Mouse (Mus musculus): ENCODE results near the gene Foxa2. TPM values are rescaled to one million over a fixed set of nuclear protein-coding genes. Genes with fewer than 3 reads are reported as not detected.

Foxa2 gene
- polyA plus RNA-seq, 1 experiment, result 0.49 TPM

DNA sequence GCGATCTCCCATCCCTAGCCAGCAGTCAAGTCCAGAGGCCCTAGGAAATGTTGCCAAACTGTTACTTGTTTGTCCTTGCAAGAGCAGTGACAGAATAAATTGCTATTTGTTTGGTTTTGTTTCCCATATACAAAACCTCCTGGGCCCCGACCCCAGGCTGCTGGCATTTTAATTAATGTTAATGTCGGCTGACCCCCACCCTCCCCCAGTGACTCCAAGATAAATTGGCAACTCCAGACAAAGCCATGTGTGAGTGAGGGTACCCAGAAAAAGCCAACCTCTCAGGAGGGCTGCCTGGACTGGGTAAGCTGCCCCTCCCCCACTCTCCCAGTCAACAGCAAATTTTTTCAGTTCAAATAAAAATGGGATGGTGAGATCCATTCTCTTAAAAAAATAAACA is 26.6 kb downstream of the Foxa2 start:
- Histone ChIP-seq H3K4me2 (ENCODE audit: low read depth) (no peak overlapping the region), H3K4me3 (no peak overlapping the region), H3K27me3 (ENCODE audit: control insufficient read depth, insufficient read depth, insufficient read length) (no peaks in the 10 kb centered on the region), H3ac (ENCODE audit: control insufficient read depth, insufficient read length) (no peak overlapping the region), H3K79me2 (ENCODE audit: control insufficient read depth, insufficient read depth) (no peaks in the 10 kb centered on the region), H3K36me3 (ENCODE audit: control insufficient read depth, insufficient read depth) (no peaks in the 10 kb centered on the region)
- TF ChIP-seq REST (IDR thresholded peaks at IDR 0.05; ENCODE audit: insufficient read depth, insufficient read length), result no peak
- no peak for TF ChIP-seq SRF (IDR thresholded peaks at IDR 0.05; ENCODE audit: control insufficient read depth, insufficient read length, low read depth)
- no peak for TF ChIP-seq MYOG (IDR thresholded peaks at IDR 0.05; ENCODE audit: control insufficient read depth in 1 of 3, insufficient read depth in 1 of 3, insufficient read length in 2 of 3, low read depth in 2 of 3)
- TF ChIP-seq MYOD1 (IDR thresholded peaks at IDR 0.05; ENCODE audit: control insufficient read depth in 1 of 3, insufficient read length in 2 of 3, low read depth in 2 of 3), result no peak
- TF ChIP-seq CEBPB (IDR thresholded peaks at IDR 0.05; ENCODE audit: insufficient read depth, poor library complexity, severe bottlenecking), result no peak
- no peak for TF ChIP-seq USF1 (IDR thresholded peaks at IDR 0.05; ENCODE audit: low read depth)
- no peak for TF ChIP-seq TCF12 (IDR thresholded peaks at IDR 0.05; ENCODE audit: insufficient read depth, poor library complexity, severe bottlenecking)
- TF ChIP-seq POLR2A (IDR thresholded peaks at IDR 0.05; ENCODE audit: insufficient read length, low read depth), result no peak
- TF ChIP-seq POLR2AphosphoS2 (IDR thresholded peaks at IDR 0.05; ENCODE audit: insufficient read length, low read depth), result no peak
- TF ChIP-seq TCF3 (IDR thresholded peaks at IDR 0.05; ENCODE audit: insufficient read length, low read depth), result no peak
- TF ChIP-seq MAX (IDR thresholded peaks at IDR 0.05; ENCODE audit: low read depth), result no peak
- TF ChIP-seq E2F4 (IDR thresholded peaks at IDR 0.05; ENCODE audit: insufficient read depth), result no peak

DNA sequence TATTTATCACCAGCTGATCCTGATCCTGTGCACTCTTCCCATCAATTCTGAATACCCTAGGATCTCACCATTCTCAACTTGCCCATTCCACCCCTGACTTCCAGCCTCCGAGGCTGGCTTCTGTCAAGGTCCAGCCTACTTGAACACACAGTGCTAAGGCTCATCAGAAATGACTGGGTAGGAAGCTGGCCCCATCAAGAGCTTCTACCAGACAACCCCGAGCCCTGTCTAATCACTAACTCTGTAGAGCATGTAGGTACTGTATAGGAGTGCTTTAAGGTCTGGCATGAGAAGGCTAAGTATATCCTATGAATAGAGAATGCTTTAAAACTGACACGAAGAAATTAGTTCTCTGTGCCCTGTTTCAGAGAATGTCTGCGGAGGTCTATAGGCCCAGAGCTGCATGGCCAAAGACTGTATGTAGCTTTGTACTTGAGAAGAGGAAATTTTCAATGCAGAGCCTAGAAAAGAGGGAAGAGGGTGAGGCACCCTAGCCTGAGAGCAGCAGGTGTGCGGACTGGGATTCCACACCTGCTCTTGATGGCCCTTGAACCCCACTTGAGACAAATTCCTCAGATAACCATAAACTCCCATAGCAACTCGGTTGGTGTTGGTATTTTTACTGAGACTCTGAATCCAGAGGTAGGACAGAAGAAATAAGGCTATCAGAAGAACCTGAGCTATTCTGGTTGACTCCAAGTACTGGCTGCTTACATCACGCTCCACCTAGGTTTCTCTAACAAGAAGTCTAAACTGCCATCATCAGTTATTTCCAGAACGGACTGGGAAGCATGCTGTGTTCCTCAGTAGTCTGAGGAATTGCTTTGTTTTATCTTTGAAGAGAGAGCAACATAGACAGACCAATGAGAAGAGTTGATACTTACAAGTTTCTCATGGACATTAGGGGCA is 28.7 kb downstream of the Foxa2 start:
- Histone ChIP-seq H3K4me3 (no peak overlapping the region), H3K4me2 (ENCODE audit: low read depth) (no peak overlapping the region), H3K36me3 (ENCODE audit: control insufficient read depth, insufficient read depth) (no peaks in the 10 kb centered on the region), H3ac (ENCODE audit: control insufficient read depth, insufficient read length) (no peak overlapping the region), H3K79me2 (ENCODE audit: control insufficient read depth, insufficient read depth) (no peaks in the 10 kb centered on the region), H3K27me3 (ENCODE audit: control insufficient read depth, insufficient read depth, insufficient read length) (no peaks in the 10 kb centered on the region)
- TF ChIP-seq MYOD1 (IDR thresholded peaks at IDR 0.05; ENCODE audit: control insufficient read depth in 1 of 3, insufficient read length in 2 of 3, low read depth in 2 of 3), result no peak
- TF ChIP-seq SRF (IDR thresholded peaks at IDR 0.05; ENCODE audit: control insufficient read depth, insufficient read length, low read depth), result no peak
- TF ChIP-seq TCF3 (IDR thresholded peaks at IDR 0.05; ENCODE audit: insufficient read length, low read depth), result no peak
- no peak for TF ChIP-seq POLR2AphosphoS2 (IDR thresholded peaks at IDR 0.05; ENCODE audit: insufficient read length, low read depth)
- no peak for TF ChIP-seq MAX (IDR thresholded peaks at IDR 0.05; ENCODE audit: low read depth)
- TF ChIP-seq TCF12 (IDR thresholded peaks at IDR 0.05; ENCODE audit: insufficient read depth, poor library complexity, severe bottlenecking), result no peak
- no peak for TF ChIP-seq POLR2A (IDR thresholded peaks at IDR 0.05; ENCODE audit: insufficient read length, low read depth)
- no peak for TF ChIP-seq USF1 (IDR thresholded peaks at IDR 0.05; ENCODE audit: low read depth)
- TF ChIP-seq CEBPB (IDR thresholded peaks at IDR 0.05; ENCODE audit: insufficient read depth, poor library complexity, severe bottlenecking), result no peak
- no peak for TF ChIP-seq REST (IDR thresholded peaks at IDR 0.05; ENCODE audit: insufficient read depth, insufficient read length)
- no peak for TF ChIP-seq MYOG (IDR thresholded peaks at IDR 0.05; ENCODE audit: control insufficient read depth in 1 of 3, insufficient read depth in 1 of 3, insufficient read length in 2 of 3, low read depth in 2 of 3)
- no peak for TF ChIP-seq E2F4 (IDR thresholded peaks at IDR 0.05; ENCODE audit: insufficient read depth)

DNA sequence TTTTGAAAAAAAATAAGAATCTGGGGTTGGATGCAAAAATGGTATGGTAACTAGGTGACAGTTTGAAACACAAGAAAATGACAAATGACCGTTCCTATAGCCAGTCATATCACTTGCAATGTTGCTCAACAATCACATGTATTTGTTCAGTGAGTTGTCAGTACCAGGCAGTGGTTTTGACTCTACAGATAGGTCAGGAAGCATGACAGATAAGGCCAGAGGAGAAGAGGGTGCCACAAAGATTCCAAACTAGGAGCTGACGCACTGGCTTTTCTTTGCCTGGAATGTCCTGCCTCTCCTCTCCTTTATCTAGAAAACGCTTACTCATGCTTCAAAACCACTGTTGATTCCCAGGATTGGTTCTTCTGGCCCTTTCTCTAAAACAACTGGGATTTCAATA is 33.4 kb downstream of the Foxa2 start:
- Histone ChIP-seq H3K27me3 (ENCODE audit: control insufficient read depth, insufficient read depth, insufficient read length) (no peaks in the 10 kb centered on the region), H3K36me3 (ENCODE audit: control insufficient read depth, insufficient read depth) (no peaks in the 10 kb centered on the region), H3K4me3 (no peak overlapping the region), H3K79me2 (ENCODE audit: control insufficient read depth, insufficient read depth) (no peaks in the 10 kb centered on the region), H3ac (ENCODE audit: control insufficient read depth, insufficient read length) (no peak overlapping the region), H3K4me2 (ENCODE audit: low read depth) (peak overlapping the region; percentile 49)
- no peak for TF ChIP-seq POLR2A (IDR thresholded peaks at IDR 0.05; ENCODE audit: insufficient read length, low read depth)
- TF ChIP-seq CEBPB (IDR thresholded peaks at IDR 0.05; ENCODE audit: insufficient read depth, poor library complexity, severe bottlenecking), result peak; percentile 47; the same call in 1 of the 2 replicates

DNA sequence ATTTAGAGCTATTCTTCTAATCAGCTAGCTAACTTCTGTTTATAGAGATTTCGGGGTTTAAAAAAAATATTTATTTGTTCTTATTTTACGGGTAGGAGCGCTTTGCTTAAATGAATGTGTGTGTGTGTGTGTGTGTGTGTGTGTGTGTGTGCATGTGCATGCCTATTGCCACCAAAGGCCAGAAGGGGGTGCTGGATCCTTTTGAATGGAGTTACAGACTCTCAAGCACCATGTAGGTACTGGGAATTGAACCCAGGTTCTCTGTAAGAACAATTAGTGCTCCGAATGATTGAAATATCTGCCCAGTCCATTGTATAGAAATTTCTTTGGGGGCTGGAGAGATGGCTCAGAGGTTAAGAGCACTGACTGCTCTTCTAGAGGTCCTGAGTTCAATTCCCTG is 37.7 kb downstream of the Foxa2 start:
- H3K27me3 ChIP-seq (ENCODE audit: control insufficient read depth, insufficient read depth, insufficient read length), result no peaks in the 10 kb centered on the region
- TF ChIP-seq REST (IDR thresholded peaks at IDR 0.05; ENCODE audit: insufficient read depth, insufficient read length) (no peak), SRF (IDR thresholded peaks at IDR 0.05; ENCODE audit: control insufficient read depth, insufficient read length, low read depth) (no peak), MYOG (IDR thresholded peaks at IDR 0.05; ENCODE audit: control insufficient read depth in 1 of 3, insufficient read depth in 1 of 3, insufficient read length in 2 of 3, low read depth in 2 of 3) (no peak), E2F4 (IDR thresholded peaks at IDR 0.05; ENCODE audit: insufficient read depth) (no peak), TCF3 (IDR thresholded peaks at IDR 0.05; ENCODE audit: insufficient read length, low read depth) (no peak), POLR2A (IDR thresholded peaks at IDR 0.05; ENCODE audit: insufficient read length, low read depth) (no peak), MYOD1 (IDR thresholded peaks at IDR 0.05; ENCODE audit: control insufficient read depth in 1 of 3, insufficient read length in 2 of 3, low read depth in 2 of 3) (no peak), USF1 (IDR thresholded peaks at IDR 0.05; ENCODE audit: low read depth) (no peak), CEBPB (IDR thresholded peaks at IDR 0.05; ENCODE audit: insufficient read depth, poor library complexity, severe bottlenecking) (no peak)
- no peak overlapping the region for H3K4me2 ChIP-seq (ENCODE audit: low read depth)

More for the DNA sequence above, 37.7 kb downstream of the Foxa2 start:
- no peak overlapping the region for H3K4me3 ChIP-seq
- H3K36me3 ChIP-seq (ENCODE audit: control insufficient read depth, insufficient read depth), result no peaks in the 10 kb centered on the region
- H3K79me2 ChIP-seq (ENCODE audit: control insufficient read depth, insufficient read depth), result no peaks in the 10 kb centered on the region
- no peak overlapping the region for H3ac ChIP-seq (ENCODE audit: control insufficient read depth, insufficient read length)
